Mouse (Mus musculus) gastrocnemius, adult 8-10 months (tissue): ENCODE results near the gene Otud7b. TPM values are rescaled to one million over a fixed set of nuclear protein-coding genes. Genes with fewer than 3 reads are reported as not detected.
"Not testable (repeated sequence)": the region's sequence is repeated elsewhere in the genome, so short reads cannot be mapped to it uniquely, and the experiment has no call there.

Source experiments
- DNase-seq, 2 experiments: peaks; one replicate each; pipeline ENCODE4 v3.0.0; 2022; ENCODE audit warnings: low spot score in 2 of 2
- total RNA-seq, 4 experiments: library from RNA; stranded (reverse); gene quantifications; 2 replicates each; pipeline ENCODE4 v1.2.4; 2022

The Otud7b gene
- total RNA-seq, 4 experiments from 2014 or later, result 61.8 to 77.4 (median 75.8) TPM

- DNase-seq, result no peak
These were observed 30.7 kb downstream of the Otud7b start for GRCm38 (mm10) chr3:96135011-96135410.

- DNase-seq, result no peak
These were observed 43.6 kb downstream of the Otud7b start for GRCm38 (mm10) chr3:96147950-96148349.

GRCm38 (mm10) chr3:96151836-96152235 lies 47.5 kb downstream of the Otud7b start:
- no peak for DNase-seq

GRCm38 (mm10) chr3:96152611-96153010 lies 48.3 kb downstream of the Otud7b start:
- no peak for DNase-seq

- no peak for DNase-seq
These were observed 51.2 kb downstream of the Otud7b start for GRCm38 (mm10) chr3:96155501-96155900.

- no peak for DNase-seq
These were observed 55.5 kb downstream of the Otud7b start for GRCm38 (mm10) chr3:96159820-96160219.

GRCm38 (mm10) chr3:96160222-96160802 lies 56.0 kb downstream of the Otud7b start:
- peak; percentile 47 to 48 for DNase-seq

GRCm38 (mm10) chr3:96160803-96161516 lies 56.6 kb downstream of the Otud7b start:
- DNase-seq, result peak; percentile 34 to 35

GRCm38 (mm10) chr3:96161869-96162840 lies 57.8 kb downstream of the Otud7b start, which contains the start of gene Mtmr11:
Mtmr11 (plus strand) TSS chr3:96162004.
- DNase-seq, result no peak

GRCm38 (mm10) chr3:96163040-96163439 lies 58.7 kb downstream of the Otud7b start:
- DNase-seq, result no peak

GRCm38 (mm10) chr3:96168466-96169158 lies 64.3 kb downstream of the Otud7b start:
- no peak for DNase-seq

- DNase-seq, result no peak
These were observed 65.9 kb downstream of the Otud7b start for GRCm38 (mm10) chr3:96170276-96170675.

GRCm38 (mm10) chr3:96170976-96171545 lies 66.7 kb downstream of the Otud7b start:
- DNase-seq, result no peak

GRCm38 (mm10) chr3:96171583-96172196 lies 67.4 kb downstream of the Otud7b start:
- DNase-seq, result no peak

- peak; percentile 67 to 75 for DNase-seq
These were observed 68.2 kb downstream of the Otud7b start, which contains the start of gene Sf3b4 for GRCm38 (mm10) chr3:96172197-96173178. Sf3b4 (plus strand) TSS chr3:96172332.

- no peak for DNase-seq
These were observed 68.9 kb downstream of the Otud7b start for GRCm38 (mm10) chr3:96173185-96173584.

GRCm38 (mm10) chr3:96174042-96174441 lies 69.7 kb downstream of the Otud7b start:
- not testable (repeated sequence) for DNase-seq

- no peak for DNase-seq
These were observed 70.9 kb downstream of the Otud7b start for GRCm38 (mm10) chr3:96175251-96175650.

- no peak for DNase-seq
These were observed 74.1 kb downstream of the Otud7b start for GRCm38 (mm10) chr3:96178427-96178826.
